Mouse (Mus musculus): ENCODE measurements around the gene Krt4.

- TF ChIP-seq CTCF (IDR thresholded peaks at IDR 0.05; ENCODE audit: borderline replicate concordance, extremely low read depth, insufficient read depth, insufficient read length): no peak
- no peak for TF ChIP-seq POLR2A (IDR thresholded peaks at IDR 0.05; ENCODE audit: borderline replicate concordance, extremely low read depth, insufficient read depth, insufficient read length, poor library complexity, severe bottlenecking)
Measured at GRCm38 (mm10) chr15:101945430-101945829, 20.9 kb upstream of the Krt4 start.

All from brain, embryonic 14.5 days (tissue).